Mouse (Mus musculus) MEL (cell line): ENCODE results near the gene Selenom.
A peak's percentile ranks its signal among the peaks of the same experiment; 100 is the strongest.

Experiments used
- GABPA ChIP-seq: IDR thresholded peaks from 2 replicates; pipeline ENCODE4 v1.6.1; 2012; ENCODE audit warnings: low read depth, mild to moderate bottlenecking, inconsistent platforms, low read length, improper control_type of control experiment, moderate library complexity
- MAX ChIP-seq: IDR thresholded peaks from 2 replicates; pipeline ENCODE4 v1.6.1; 2011; ENCODE audit warnings: low read length, improper control_type of control experiment
- TBP ChIP-seq: IDR thresholded peaks from 2 replicates; pipeline ENCODE4 v1.8.0; 2011; ENCODE audit warnings: low read depth, low read length, improper control_type of control experiment
- ZKSCAN1 ChIP-seq: IDR thresholded peaks from 2 replicates; pipeline ENCODE4 v1.6.1; 2012; ENCODE audit warnings: low read depth, mild to moderate bottlenecking, inconsistent platforms, low read length, improper control_type of control experiment, moderate library complexity

GRCm38 (mm10) chr11:3516859-3517845 lies 2.7 kb downstream of the Selenom start:
- TF ChIP-seq TBP (peak; percentile 7; the same call in 1 of the 2 replicates), MAX (no peak), GABPA (no peak), ZKSCAN1 (peak; percentile 4; the same call in 1 of the 2 replicates)
